Mouse (Mus musculus): Measurements from ENCODE around the gene Cpa2. TPM values are rescaled to one million over a fixed set of nuclear protein-coding genes. Genes with fewer than 3 reads are reported as not detected.

Cpa2 gene
- polyA plus RNA-seq, 1 experiment, result not detected

DNA sequence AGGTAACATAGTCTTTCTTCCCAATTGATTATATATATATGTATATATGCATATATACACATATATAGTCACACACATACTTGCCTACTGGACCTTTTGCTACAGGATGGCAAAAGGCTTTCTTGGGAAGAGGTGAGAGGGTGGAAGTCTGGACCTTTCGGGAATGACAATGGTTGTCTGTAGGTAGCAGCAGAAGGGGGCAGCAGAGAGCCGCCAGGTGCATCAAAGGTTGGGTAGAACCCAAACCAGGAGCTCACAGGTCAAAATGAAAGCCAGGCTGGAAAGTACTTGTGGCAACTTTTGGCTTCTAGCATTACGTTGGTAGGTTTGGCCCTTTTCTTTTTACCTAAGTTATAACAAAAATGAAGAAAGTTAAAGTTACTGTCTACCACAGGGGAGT lies 6.0 kb upstream of the Cpa2 start:
- Histone ChIP-seq H3K79me3 (ENCODE audit: low read depth) (no peaks in the 10 kb centered on the region), H3K27me3 (ENCODE audit: control insufficient read depth, insufficient read depth, insufficient read length) (no peaks in the 10 kb centered on the region), H3ac (ENCODE audit: control insufficient read depth, insufficient read length, low read depth) (no peak overlapping the region), H3K79me2 (ENCODE audit: control insufficient read depth, insufficient read depth) (no peaks in the 10 kb centered on the region), H3K4me3 (ENCODE audit: insufficient read depth, poor library complexity, severe bottlenecking) (no peak overlapping the region), H3K36me3 (ENCODE audit: control insufficient read depth, insufficient read depth) (no peaks in the 10 kb centered on the region)
- TF ChIP-seq USF1 (IDR thresholded peaks at IDR 0.05; ENCODE audit: low read depth), result no peak
- TF ChIP-seq CTCF (IDR thresholded peaks at IDR 0.05; ENCODE audit: control insufficient read depth, insufficient read depth, insufficient read length), result peak; percentile 44

DNA sequence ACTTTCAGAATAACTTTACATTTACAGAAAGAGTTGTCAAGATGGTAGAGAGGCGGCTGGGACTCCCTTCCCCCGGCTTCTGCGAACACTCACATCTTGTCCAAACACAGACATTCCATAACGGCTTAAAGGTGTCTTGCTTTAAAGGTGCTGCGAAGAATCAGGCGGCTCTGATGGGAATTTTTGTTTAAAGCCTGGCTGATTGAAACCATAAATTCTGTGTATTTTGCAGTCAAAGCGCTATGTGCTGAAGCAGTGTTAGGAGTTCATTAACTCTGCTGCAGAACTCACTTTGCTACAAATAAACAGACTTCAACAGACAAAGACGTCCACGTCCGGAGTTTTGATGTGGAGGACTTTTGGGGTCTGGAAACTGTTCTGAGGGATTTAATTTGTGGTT lies 3.1 kb upstream of the Cpa2 start:
- Histone ChIP-seq H3K36me3 (ENCODE audit: control insufficient read depth, insufficient read depth) (no peaks in the 10 kb centered on the region), H3K4me3 (ENCODE audit: insufficient read depth, poor library complexity, severe bottlenecking) (no peak overlapping the region), H3K79me2 (ENCODE audit: control insufficient read depth, insufficient read depth) (no peaks in the 10 kb centered on the region), H3K27me3 (ENCODE audit: control insufficient read depth, insufficient read depth, insufficient read length) (no peaks in the 10 kb centered on the region), H3ac (ENCODE audit: control insufficient read depth, insufficient read length, low read depth) (no peak overlapping the region), H3K79me3 (ENCODE audit: low read depth) (no peaks in the 10 kb centered on the region)
- TF ChIP-seq USF1 (IDR thresholded peaks at IDR 0.05; ENCODE audit: low read depth) (no peak), MAX (IDR thresholded peaks at IDR 0.05) (no peak), FOSL1 (IDR thresholded peaks at IDR 0.05; ENCODE audit: insufficient read depth, low read length, poor library complexity, severe bottlenecking) (no peak), CEBPB (IDR thresholded peaks at IDR 0.05; ENCODE audit: low read depth) (no peak), CTCF (IDR thresholded peaks at IDR 0.05; ENCODE audit: control insufficient read depth, insufficient read depth, insufficient read length) (no peak), MYOG (IDR thresholded peaks at IDR 0.05; ENCODE audit: control insufficient read depth, extremely low read depth, insufficient read length) (no peak)

DNA sequence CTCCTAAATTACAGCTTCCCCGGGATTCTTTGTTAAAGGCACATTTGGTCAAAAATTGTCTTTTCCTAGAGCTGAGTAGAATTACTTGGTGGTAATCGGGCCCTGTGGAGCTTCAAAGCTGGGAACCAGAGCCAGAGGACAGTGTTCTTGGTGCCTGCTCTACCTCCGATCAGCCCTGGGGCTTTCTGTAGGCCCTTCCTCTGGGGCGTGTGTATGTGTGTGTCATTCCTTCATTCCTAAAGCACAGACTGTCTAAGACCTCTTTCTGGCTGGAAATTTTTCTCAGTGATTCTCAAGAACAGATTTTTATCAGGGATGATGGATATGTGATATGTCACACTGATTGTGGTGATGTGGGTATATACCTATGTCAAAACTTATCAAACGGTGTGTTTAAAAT lies 2.6 kb upstream of the Cpa2 start:
- Histone ChIP-seq H3K27me3 (ENCODE audit: control insufficient read depth, insufficient read depth, insufficient read length) (no peaks in the 10 kb centered on the region), H3K4me3 (ENCODE audit: insufficient read depth, poor library complexity, severe bottlenecking) (no peak overlapping the region), H3K79me2 (ENCODE audit: control insufficient read depth, insufficient read depth) (no peaks in the 10 kb centered on the region), H3ac (ENCODE audit: control insufficient read depth, insufficient read length, low read depth) (no peak overlapping the region), H3K79me3 (ENCODE audit: low read depth) (no peaks in the 10 kb centered on the region), H3K36me3 (ENCODE audit: control insufficient read depth, insufficient read depth) (no peaks in the 10 kb centered on the region)
- TF ChIP-seq MAX (IDR thresholded peaks at IDR 0.05) (no peak), MYOD1 (IDR thresholded peaks at IDR 0.05; ENCODE audit: control insufficient read depth, insufficient read length, low read depth) (no peak), CTCF (IDR thresholded peaks at IDR 0.05; ENCODE audit: control insufficient read depth, insufficient read depth, insufficient read length) (no peak), MYOG (IDR thresholded peaks at IDR 0.05; ENCODE audit: control insufficient read depth, extremely low read depth, insufficient read length) (no peak), USF1 (IDR thresholded peaks at IDR 0.05; ENCODE audit: low read depth) (no peak), FOSL1 (IDR thresholded peaks at IDR 0.05; ENCODE audit: insufficient read depth, low read length, poor library complexity, severe bottlenecking) (no peak), CEBPB (IDR thresholded peaks at IDR 0.05; ENCODE audit: low read depth) (no peak)

DNA sequence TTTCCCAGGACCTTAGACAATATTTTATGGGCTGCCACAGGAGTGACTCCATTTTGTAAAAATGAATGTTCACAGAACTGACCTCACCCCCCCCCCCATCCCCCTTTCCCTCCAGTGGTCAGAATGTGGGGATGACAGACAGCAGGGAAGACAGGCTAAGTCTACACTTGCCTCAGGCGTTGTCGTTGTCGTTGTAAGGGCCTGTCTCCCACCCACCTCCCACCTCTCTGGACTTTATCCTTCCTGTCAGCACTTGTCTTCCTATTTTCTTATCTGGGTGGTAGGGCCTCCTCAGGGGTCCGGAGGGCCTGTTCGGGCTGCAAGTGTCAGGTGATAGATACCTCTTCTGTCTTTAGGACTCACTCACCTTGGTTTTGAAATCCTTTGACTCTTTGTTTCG lies 895 bp downstream of the Cpa2 start:
- no peak overlapping the region for H3K4me3 ChIP-seq (ENCODE audit: insufficient read depth, poor library complexity, severe bottlenecking)
- H3K36me3 ChIP-seq (ENCODE audit: control insufficient read depth, insufficient read depth), result no peaks in the 10 kb centered on the region

DNA sequence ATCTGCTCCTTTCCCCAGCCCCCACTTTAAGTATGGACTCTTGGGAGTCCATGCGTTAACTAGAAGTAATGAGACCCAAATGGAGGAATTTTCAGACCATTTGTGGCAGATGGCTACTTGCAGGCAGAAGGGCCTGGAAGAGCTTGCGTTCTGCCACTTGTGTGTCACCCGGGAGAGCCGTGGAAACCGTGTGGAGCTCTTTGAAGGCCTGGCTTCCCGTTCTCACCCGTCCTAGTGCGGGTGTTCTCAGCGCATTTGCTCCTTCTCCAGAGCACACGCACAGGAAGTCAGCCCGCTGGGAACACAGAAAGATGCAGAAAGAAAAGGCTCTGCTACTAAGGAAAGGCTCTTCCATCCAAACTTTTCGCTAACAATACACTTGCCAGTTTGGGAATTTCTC lies 1.7 kb downstream of the Cpa2 start:
- Histone ChIP-seq H3K36me3 (ENCODE audit: control insufficient read depth, insufficient read depth) (no peaks in the 10 kb centered on the region), H3ac (ENCODE audit: control insufficient read depth, insufficient read length, low read depth) (no peak overlapping the region), H3K79me2 (ENCODE audit: control insufficient read depth, insufficient read depth) (no peaks in the 10 kb centered on the region), H3K4me3 (ENCODE audit: insufficient read depth, poor library complexity, severe bottlenecking) (no peak overlapping the region), H3K27me3 (ENCODE audit: control insufficient read depth, insufficient read depth, insufficient read length) (no peaks in the 10 kb centered on the region), H3K79me3 (ENCODE audit: low read depth) (no peaks in the 10 kb centered on the region)
- TF ChIP-seq MYOG (IDR thresholded peaks at IDR 0.05; ENCODE audit: control insufficient read depth, extremely low read depth, insufficient read length), result no peak
- no peak for TF ChIP-seq USF1 (IDR thresholded peaks at IDR 0.05; ENCODE audit: low read depth)
- TF ChIP-seq CTCF (IDR thresholded peaks at IDR 0.05; ENCODE audit: control insufficient read depth, insufficient read depth, insufficient read length), result no peak
- TF ChIP-seq FOSL1 (IDR thresholded peaks at IDR 0.05; ENCODE audit: insufficient read depth, low read length, poor library complexity, severe bottlenecking), result no peak
- TF ChIP-seq CEBPB (IDR thresholded peaks at IDR 0.05; ENCODE audit: low read depth), result no peak
- no peak for TF ChIP-seq MAX (IDR thresholded peaks at IDR 0.05)
- TF ChIP-seq MYOD1 (IDR thresholded peaks at IDR 0.05; ENCODE audit: control insufficient read depth, insufficient read length, low read depth), result no peak

More for the DNA sequence above, 895 bp downstream of the Cpa2 start:
- no peaks in the 10 kb centered on the region for H3K79me3 ChIP-seq (ENCODE audit: low read depth)
- no peaks in the 10 kb centered on the region for H3K79me2 ChIP-seq (ENCODE audit: control insufficient read depth, insufficient read depth)
- H3ac ChIP-seq (ENCODE audit: control insufficient read depth, insufficient read length, low read depth), result no peak overlapping the region
- no peaks in the 10 kb centered on the region for H3K27me3 ChIP-seq (ENCODE audit: control insufficient read depth, insufficient read depth, insufficient read length)
- TF ChIP-seq MYOD1 (IDR thresholded peaks at IDR 0.05; ENCODE audit: control insufficient read depth, insufficient read length, low read depth), result no peak
- no peak for TF ChIP-seq CTCF (IDR thresholded peaks at IDR 0.05; ENCODE audit: control insufficient read depth, insufficient read depth, insufficient read length)
- no peak for TF ChIP-seq FOSL1 (IDR thresholded peaks at IDR 0.05; ENCODE audit: insufficient read depth, low read length, poor library complexity, severe bottlenecking)
- TF ChIP-seq MYOG (IDR thresholded peaks at IDR 0.05; ENCODE audit: control insufficient read depth, extremely low read depth, insufficient read length), result no peak
- TF ChIP-seq CEBPB (IDR thresholded peaks at IDR 0.05; ENCODE audit: low read depth), result no peak
- TF ChIP-seq MAX (IDR thresholded peaks at IDR 0.05), result no peak
- TF ChIP-seq USF1 (IDR thresholded peaks at IDR 0.05; ENCODE audit: low read depth), result no peak

DNA sequence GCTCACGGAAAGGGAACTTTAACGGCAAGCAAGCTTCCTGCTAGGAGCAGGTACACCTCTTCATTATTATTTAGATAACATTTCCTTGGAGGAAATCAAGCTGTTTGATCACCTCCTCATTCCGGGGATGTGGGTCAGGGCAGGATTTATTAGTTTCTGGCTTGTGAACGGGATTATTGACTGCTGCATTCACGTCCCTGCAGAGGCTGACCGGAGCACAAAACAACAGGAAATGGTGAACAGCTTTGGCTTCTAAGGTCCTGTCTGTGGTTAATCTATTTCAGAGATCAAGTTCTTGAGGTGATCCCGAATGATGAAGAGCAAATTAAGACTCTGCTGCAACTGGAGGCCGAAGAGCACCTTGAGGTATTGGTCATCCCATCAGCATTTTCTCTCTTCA lies 2.5 kb downstream of the Cpa2 start:
- H3K79me3 ChIP-seq (ENCODE audit: low read depth), result no peaks in the 10 kb centered on the region
- H3K4me3 ChIP-seq (ENCODE audit: insufficient read depth, poor library complexity, severe bottlenecking), result no peak overlapping the region
- no peaks in the 10 kb centered on the region for H3K79me2 ChIP-seq (ENCODE audit: control insufficient read depth, insufficient read depth)
- no peak overlapping the region for H3ac ChIP-seq (ENCODE audit: control insufficient read depth, insufficient read length, low read depth)
- no peaks in the 10 kb centered on the region for H3K36me3 ChIP-seq (ENCODE audit: control insufficient read depth, insufficient read depth)
- TF ChIP-seq MAX (IDR thresholded peaks at IDR 0.05), result no peak
- TF ChIP-seq MYOD1 (IDR thresholded peaks at IDR 0.05; ENCODE audit: control insufficient read depth, insufficient read length, low read depth), result no peak
- TF ChIP-seq MYOG (IDR thresholded peaks at IDR 0.05; ENCODE audit: control insufficient read depth, extremely low read depth, insufficient read length), result no peak
- H3K27me3 ChIP-seq (ENCODE audit: control insufficient read depth, insufficient read depth, insufficient read length), result no peaks in the 10 kb centered on the region
